Comparison of ENCODE assay signal across 8 mouse cellular contexts in genomic region chr2:151536618-151536974, GRCm38 (mm10). TPM values are rescaled to one million over a fixed set of nuclear protein-coding genes. Genes with fewer than 3 reads are reported as not detected.
DNase-seq lines count a peak whose midpoint lies in the region; ATAC-seq and TF ChIP-seq lines count a peak whose summit lies in the region.

No protein-coding gene starts in this region.

- no peak for ATAC-seq in embryonic facial prominence, embryonic 15.5 days (ENCODE audit: insufficient number of reproducible peaks, low FRiP score, low TSS enrichment, low read depth)
- peak; percentile 53 for ATAC-seq in megakaryocyte progenitor cell, adult 5-6 weeks (replicated peaks; ENCODE audit: poor library complexity)

- intact Hi-C loops in left cerebral cortex, adult 2 months (cut with DNase I): no loop called here

- TF ChIP-seq CTCF in left cerebral cortex, adult 2 months (IDR thresholded peaks at IDR 0.05): no peak
- no peak for TF ChIP-seq CTCF in cerebellum, adult 2 months (IDR thresholded peaks at IDR 0.05; ENCODE audit: borderline replicate concordance, insufficient read depth, low read depth, low read length)

- H3K27ac ChIP-seq in left cerebral cortex, adult 2 months: no peak overlapping the region
- H3K27ac ChIP-seq in embryonic facial prominence, embryonic 15.5 days (replicated peaks): peak overlapping the region; percentile 23
- no peak overlapping the region for H3K27ac ChIP-seq in cerebellum, adult 2 months (ENCODE audit: insufficient read depth, low read length)

- peaks cover 11% of the 10 kb centered on the region for H3K4me1 ChIP-seq in embryonic facial prominence, embryonic 15.5 days
- no peaks in the 10 kb centered on the region for H3K4me1 ChIP-seq in cerebellum, adult 2 months (ENCODE audit: control insufficient read depth, insufficient read depth, low read length)

- no peak overlapping the region for H3K9ac ChIP-seq in embryonic facial prominence, embryonic 15.5 days

- no peak overlapping the region for H3K4me2 ChIP-seq in embryonic facial prominence, embryonic 15.5 days (replicated peaks)

- H3K36me3 ChIP-seq in embryonic facial prominence, embryonic 15.5 days: no peaks in the 10 kb centered on the region

- peak; percentile 58 to 61 for DNase-seq in left cerebral cortex, adult 2 months (ENCODE audit: extremely low spot score in 1 of 2, low spot score in 2 of 2)
- DNase-seq in left cerebral cortex, adult 11 months (ENCODE audit: low spot score): no peak
- peak; percentile 92 for DNase-seq in NIH3T3 (ENCODE audit: low read depth)
- peak; percentile 59 to 77 for DNase-seq in kidney, postnatal 25 days
- DNase-seq in embryo, embryonic 11 days: no peak
- no peak for DNase-seq in cerebellum, adult 2 months

- no peaks in the 10 kb centered on the region for H3K9me3 ChIP-seq in embryonic facial prominence, embryonic 15.5 days (replicated peaks)

- H3K4me3 ChIP-seq in left cerebral cortex, adult 2 months: no peak overlapping the region
- no peak overlapping the region for H3K4me3 ChIP-seq in embryonic facial prominence, embryonic 15.5 days (replicated peaks)
- H3K4me3 ChIP-seq in cerebellum, adult 2 months (replicated peaks; ENCODE audit: insufficient read depth, low read depth, low read length): no peak overlapping the region

- 44% methylated on average over 5 of the region's 5 CpGs for WGBS in embryonic facial prominence, embryonic 15.5 days
- WGBS in cerebellum, adult 2 months: 29% methylated on average over 5 of the region's 5 CpGs

- no peaks in the 10 kb centered on the region for H3K27me3 ChIP-seq in embryonic facial prominence, embryonic 15.5 days
- H3K27me3 ChIP-seq in cerebellum, adult 2 months (ENCODE audit: control insufficient read depth, insufficient read depth, low read length): no peaks in the 10 kb centered on the region

- no peak for TF ChIP-seq POLR2A in cerebellum, adult 2 months (IDR thresholded peaks at IDR 0.05; ENCODE audit: borderline replicate concordance, insufficient read depth, low read length)

RNA-seq across cellular contexts. Expression of gene Fkbp1a, which starts 5.7 kb away (rescaled TPM):
- total RNA-seq in left cerebral cortex, adult 2 months (2021): 100 to 1,000 TPM; 702 to 722 TPM
- polyA plus RNA-seq in embryonic facial prominence, embryonic 15.5 days (2015; fragmentation: Nextera tagmentation; extraction: Ambion mirVana): 534 and 553 TPM in 2 replicates
- total RNA-seq in megakaryocyte progenitor cell, adult 5-6 weeks (2015): 152 and 153 TPM in 2 replicates
- total RNA-seq in megakaryocyte progenitor cell, adult 5-6 weeks (2017): 23.9 and 24.4 TPM in 2 replicates
- polyA plus RNA-seq in cerebellum, adult 2 months (2012; rRNA removed): 271 and 283 TPM in 2 replicates

RNA-seq across cellular contexts. Expression of gene Sdcbp2, which starts 35.8 kb away (rescaled TPM):
- total RNA-seq in left cerebral cortex, adult 2 months (2021): 1 to 10 TPM; 1.6 to 3.0 TPM
- 2.3 and 3.4 TPM in 2 replicates for polyA plus RNA-seq in embryonic facial prominence, embryonic 15.5 days (2015; fragmentation: Nextera tagmentation; extraction: Ambion mirVana)
- 0.10 and 0.22 TPM in 2 replicates for total RNA-seq in megakaryocyte progenitor cell, adult 5-6 weeks (2015)
- not detected in 2 replicates for total RNA-seq in megakaryocyte progenitor cell, adult 5-6 weeks (2017)
- polyA plus RNA-seq in cerebellum, adult 2 months (2012; rRNA removed): 1.2 and 1.3 TPM in 2 replicates

RNA-seq across cellular contexts. Expression of gene Nsfl1c, which starts 42.6 kb away (rescaled TPM):
- 100 to 1,000 TPM; 149 to 160 TPM for total RNA-seq in left cerebral cortex, adult 2 months (2021)
- polyA plus RNA-seq in embryonic facial prominence, embryonic 15.5 days (2015; fragmentation: Nextera tagmentation; extraction: Ambion mirVana): 227 and 232 TPM in 2 replicates
- total RNA-seq in megakaryocyte progenitor cell, adult 5-6 weeks (2015): 45.9 and 46.8 TPM in 2 replicates
- total RNA-seq in megakaryocyte progenitor cell, adult 5-6 weeks (2017): 107 and 120 TPM in 2 replicates
- polyA plus RNA-seq in cerebellum, adult 2 months (2012; rRNA removed): 146 TPM in 2 replicates

Comparison
In these comparisons a context has a peak if more than half of its experiments do, and no peak if none do; other contexts are left out.
1. DNase-seq: peak in left cerebral cortex, adult 2 months (2 of 2), NIH3T3 (single experiment) and kidney, postnatal 25 days (2 of 2); none in left cerebral cortex, adult 11 months (single experiment), embryo, embryonic 11 days (single experiment) and cerebellum, adult 2 months (0 of 2).
2. RNA of gene Fkbp1a, which starts 5.7 kb away (total RNA-seq): 702 to 722 TPM in left cerebral cortex, adult 2 months; 23.9 to 153 TPM in megakaryocyte progenitor cell, adult 5-6 weeks; every median in the first group is over 4 times any median in the second.